ENCODE assay signal across 38 mouse cellular contexts in genomic region chr6:142317106-142317505, GRCm38 (mm10). TPM values are rescaled to one million over a fixed set of nuclear protein-coding genes. Genes with fewer than 3 reads are reported as not detected.
"Had no signal": no experiment of that assay in that cellular context is flagged by ENCODE, and none has a peak within 500 bp of the region (broad histone marks: within the 10 kb centered on the region; RNA-seq: fewer than 3 reads in every experiment).

No protein-coding gene starts in this region.

- H3K4me1 ChIP-seq: heart, embryonic 10.5 days; heart, embryonic 12.5 days; hindbrain, embryonic 10.5 days; hindbrain, embryonic 12.5 days; intestine, embryonic 15.5 days; limb, embryonic 10.5 days; limb, embryonic 12.5 days; liver, embryonic 12.5 days had no signal

- H3K27me3 ChIP-seq: heart, embryonic 12.5 days; hindbrain, embryonic 12.5 days; intestine, embryonic 15.5 days; limb, embryonic 12.5 days; liver, embryonic 12.5 days had no signal

- H3K4me2 ChIP-seq: heart, embryonic 12.5 days; hindbrain, embryonic 12.5 days; hindbrain, embryonic 14.5 days; intestine, embryonic 15.5 days; limb, embryonic 12.5 days; liver, embryonic 12.5 days had no signal

- DNase-seq: gastrocnemius, postnatal 14 days; gastrocnemius, postnatal 36 days; heart, adult 11 months; heart, adult 2 months; heart, postnatal 10 days; heart, postnatal 4 days; kidney, adult 18-20 months; kidney, adult 8-10 months; kidney, postnatal 10 days; kidney, postnatal 25 days; kidney, postnatal 4 days had no signal

- H3K27ac ChIP-seq: heart, adult 2 months; heart, embryonic 10.5 days; hindbrain, embryonic 10.5 days; hindbrain, embryonic 12.5 days; hindbrain, embryonic 14.5 days; intestine, embryonic 15.5 days; layer of hippocampus, adult 2 months; left cerebral cortex, adult 2 months; limb, embryonic 10.5 days; limb, embryonic 12.5 days; liver, embryonic 12.5 days; liver, embryonic 14.5 days had no signal

- H3K9ac ChIP-seq: heart, embryonic 12.5 days; hindbrain, embryonic 12.5 days; hindbrain, embryonic 14.5 days; intestine, embryonic 15.5 days; limb, embryonic 12.5 days; liver, embryonic 12.5 days; liver, embryonic 14.5 days had no signal

- H3K9me3 ChIP-seq: heart, embryonic 10.5 days; heart, embryonic 12.5 days; hindbrain, embryonic 10.5 days; hindbrain, embryonic 12.5 days; intestine, embryonic 15.5 days; limb, embryonic 10.5 days; limb, embryonic 12.5 days; liver, embryonic 12.5 days had no signal

- H3K4me3 ChIP-seq: heart, adult 2 months; heart, embryonic 10.5 days; heart, embryonic 12.5 days; hindbrain, embryonic 10.5 days; hindbrain, embryonic 12.5 days; intestine, embryonic 15.5 days; layer of hippocampus, adult 2 months; left cerebral cortex, adult 2 months; limb, embryonic 10.5 days; limb, embryonic 12.5 days; liver, embryonic 12.5 days had no signal

- H3K36me3 ChIP-seq: heart, embryonic 10.5 days; heart, embryonic 12.5 days; hindbrain, embryonic 10.5 days; hindbrain, embryonic 12.5 days; intestine, embryonic 15.5 days; limb, embryonic 10.5 days; limb, embryonic 12.5 days; liver, embryonic 12.5 days had no signal

- ATAC-seq: hindbrain, embryonic 16.5 days; inflammation-experienced regulatory T-cells, adult 6 months; intestine, embryonic 15.5 days; intestine, postnatal 0 days; liver, embryonic 12.5 days had no signal

RNA-seq across cellular contexts. Expression of gene Slco1a5, which starts 5.7 kb away (rescaled TPM):
- total RNA-seq: gastrocnemius, adult 18-20 months; gastrocnemius, adult 8-10 months; gastrocnemius, postnatal 14 days; gastrocnemius, postnatal 36 days; heart, adult 2 months; heart, postnatal 10 days; heart, postnatal 25 days; heart, postnatal 4 days; layer of hippocampus, adult 2 months; layer of hippocampus, postnatal 25 days; left cerebral cortex, adult 2 months; left cerebral cortex, postnatal 14 days; liver, adult 2 months had no signal
- polyA plus RNA-seq: heart, embryonic 12.5 days; heart, embryonic 14.5 days; inflammation-experienced regulatory T-cells, adult 6 months; intestine, embryonic 15.5 days; intestine, postnatal 0 days; kidney, embryonic 16.5 days; limb, embryonic 12.5 days; liver, adult 2 months; liver, embryonic 12.5 days; liver, embryonic 14.5 days had no signal

RNA-seq across cellular contexts. Expression of gene Iapp, which starts 18.9 kb away (rescaled TPM):
- total RNA-seq: gastrocnemius, adult 18-20 months; gastrocnemius, adult 8-10 months; gastrocnemius, postnatal 14 days; gastrocnemius, postnatal 36 days; heart, adult 2 months; heart, postnatal 10 days; heart, postnatal 25 days; heart, postnatal 4 days; layer of hippocampus, adult 2 months; layer of hippocampus, postnatal 10 days; layer of hippocampus, postnatal 25 days; left cerebral cortex, adult 2 months; left cerebral cortex, postnatal 14 days; left cerebral cortex, postnatal 36 days; liver, adult 2 months had no signal
- polyA plus RNA-seq: heart, adult 2 months; heart, embryonic 12.5 days; heart, embryonic 14.5 days; hindbrain, embryonic 14.5 days; inflammation-experienced regulatory T-cells, adult 6 months; kidney, embryonic 14.5 days; kidney, embryonic 16.5 days; limb, embryonic 10.5 days; limb, embryonic 12.5 days; limb, embryonic 14.5 days; liver, adult 2 months; liver, embryonic 12.5 days had no signal
